Mouse (Mus musculus) thymus, adult 2 months (tissue): ENCODE results near the gene Unc119.

Source experiments
- CTCF ChIP-seq: fragments of 200-500 bp; IDR thresholded peaks from 2 replicates; pipeline ENCODE4 v1.5.1; 2012; ENCODE audit warnings: mild to moderate bottlenecking, control low read depth, low read length, moderate library complexity, borderline replicate concordance; ENCODE audit not compliant: control insufficient read depth, poor library complexity, insufficient read depth; ENCODE audit errors: extremely low read depth
- POLR2A ChIP-seq: fragments of 200-500 bp; IDR thresholded peaks from 2 replicates; pipeline ENCODE4 v1.6.1; 2012; ENCODE audit warnings: mild to moderate bottlenecking, low read length, control low read depth, moderate library complexity; ENCODE audit not compliant: control insufficient read depth, poor library complexity, insufficient read depth; ENCODE audit errors: extremely low read depth

GRCm38 (mm10) chr11:78353081-78353480 lies 9.8 kb downstream of the Unc119 start:
- TF ChIP-seq CTCF = no peak
- TF ChIP-seq POLR2A = no peak
